Mouse (Mus musculus) thymus, adult 2 months (tissue): ENCODE measurements around the gene Abca1.

Source experiments
- CTCF ChIP-seq: fragments of 200-500 bp; IDR thresholded peaks from 2 replicates; pipeline ENCODE4 v1.5.1; 2012; ENCODE audit warnings: mild to moderate bottlenecking, control low read depth, low read length, moderate library complexity, borderline replicate concordance; ENCODE audit not compliant: control insufficient read depth, poor library complexity, insufficient read depth; ENCODE audit errors: extremely low read depth
- POLR2A ChIP-seq: fragments of 200-500 bp; IDR thresholded peaks from 2 replicates; pipeline ENCODE4 v1.6.1; 2012; ENCODE audit warnings: mild to moderate bottlenecking, low read length, control low read depth, moderate library complexity; ENCODE audit not compliant: control insufficient read depth, poor library complexity, insufficient read depth; ENCODE audit errors: extremely low read depth

GRCm38 (mm10) chr4:53124837-53125490 lies 34.7 kb downstream of the Abca1 start:
- TF ChIP-seq POLR2A (no peak), CTCF (no peak)
